Mouse (Mus musculus): Measurements from ENCODE around the gene Tmem132d.

- TF ChIP-seq POLR2A (IDR thresholded peaks at IDR 0.05; ENCODE audit: borderline replicate concordance, control insufficient read depth, low read depth, low read length) (no peak), CTCF (IDR thresholded peaks at IDR 0.05; ENCODE audit: control insufficient read depth, insufficient read depth, low read length) (peak; percentile 26; the same call in 1 of the 2 replicates)
These were observed 333.4 kb downstream of the Tmem132d start for GRCm38 (mm10) chr5:128099439-128099838.
